Mouse (Mus musculus) WW6 (cell line): ENCODE data around the gene Lipm.

Experiments used
- DNase-seq: peaks from one replicate; pipeline ENCODE4 v3.0.0-alpha.2; 2013; ENCODE audit warnings: low read depth, low spot score

Gene Lipm

DNA sequence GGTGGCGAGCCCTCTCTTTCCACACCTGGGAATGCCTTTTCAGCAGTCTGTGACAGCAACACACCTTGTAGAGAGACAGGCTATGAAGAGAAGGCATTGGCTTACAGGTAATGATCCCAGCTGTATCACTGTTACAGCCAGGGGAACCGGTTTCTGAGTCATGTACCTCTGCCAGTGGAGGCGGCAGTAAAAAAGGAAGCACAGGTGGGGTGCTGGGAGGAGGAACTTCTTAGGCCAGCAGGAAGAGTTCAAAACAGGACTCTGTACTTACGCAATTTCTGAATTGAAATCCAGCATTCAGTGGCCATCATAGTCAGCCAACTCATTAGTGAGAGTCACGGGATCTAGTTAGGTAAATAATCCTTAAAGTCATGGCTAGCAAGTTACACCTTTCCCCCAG lies 65.2 kb downstream of the Lipm start, which contains the start of gene Ankrd22:
Ankrd22 (minus strand) TSS at position 163 of the 400 bp plus-strand sequence.
- DNase-seq: no peak

DNA sequence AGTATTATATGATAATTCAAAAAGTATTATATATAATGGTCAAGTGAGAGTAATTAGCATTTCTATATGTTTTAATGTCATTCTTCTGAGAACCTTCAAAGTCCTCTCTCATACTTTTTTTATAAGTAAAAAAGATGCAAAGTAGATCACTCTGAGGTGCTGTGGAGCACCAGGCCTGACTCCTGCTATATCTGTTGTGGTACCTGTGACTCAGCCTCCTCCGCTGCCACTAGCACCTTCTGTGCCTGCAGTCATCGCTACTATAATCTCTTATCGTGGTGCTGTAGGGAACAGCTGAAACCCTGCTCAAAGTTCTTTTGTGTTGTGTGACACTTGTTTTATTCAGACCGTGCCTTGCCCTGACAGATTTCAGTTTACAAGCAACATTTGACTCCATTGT lies 65.7 kb downstream of the Lipm start:
- no peak for DNase-seq

DNA sequence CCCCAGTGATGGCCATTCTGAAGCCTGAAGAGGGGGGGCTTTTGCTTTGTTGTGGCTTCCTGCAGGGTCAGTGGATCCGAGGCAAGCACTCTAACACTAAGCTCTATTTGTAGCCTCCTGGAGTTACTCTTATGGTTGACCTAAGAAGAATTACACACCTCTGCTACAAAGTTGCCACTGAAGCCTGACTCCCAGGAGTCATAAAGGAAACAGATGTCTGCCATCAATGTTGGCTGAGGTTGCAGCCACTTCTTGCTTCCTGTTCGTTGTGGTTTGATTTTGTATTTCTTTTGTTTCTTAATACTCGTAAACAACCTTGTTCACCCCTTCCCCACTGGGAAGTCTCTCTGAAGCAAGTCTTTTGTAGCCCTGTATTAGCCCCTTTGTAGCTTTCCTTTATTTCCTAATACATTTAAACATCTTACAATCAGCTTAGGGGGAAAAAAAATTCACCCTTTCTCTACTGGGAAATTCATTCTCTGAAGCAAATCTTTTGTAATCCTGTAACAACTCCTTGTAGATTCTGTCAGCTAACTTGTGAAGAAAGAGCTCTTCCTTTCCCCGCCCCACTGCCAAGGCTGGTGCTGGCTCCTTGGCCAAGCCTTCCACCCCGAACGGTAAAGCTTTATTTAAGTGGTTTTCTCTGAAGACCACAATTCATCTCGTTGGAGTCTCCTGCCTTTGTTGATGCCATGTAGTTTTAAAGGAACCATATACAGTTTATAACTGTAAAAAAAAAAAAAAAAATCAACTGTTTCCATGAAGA lies 67.3 kb downstream of the Lipm start:
- DNase-seq: no peak

DNA sequence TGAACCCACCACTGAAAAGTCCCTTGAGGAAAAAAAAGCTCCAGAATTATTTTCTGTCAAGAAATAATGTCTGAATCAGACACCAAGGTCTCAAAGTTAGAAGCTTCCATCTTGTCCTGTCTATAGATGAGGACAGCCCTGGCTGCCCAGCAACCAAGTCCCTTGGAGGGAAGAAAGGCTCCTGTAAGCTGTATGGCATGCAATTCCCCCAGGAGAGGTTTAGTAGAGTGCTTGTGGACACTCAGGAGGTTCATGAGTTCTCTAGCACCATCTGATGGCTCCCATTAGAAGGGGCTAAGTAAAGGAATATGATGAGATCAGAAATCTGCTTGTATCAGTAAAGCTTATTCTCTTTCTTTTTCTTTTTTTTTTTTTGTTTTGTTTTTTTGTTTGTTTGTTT lies 68.4 kb downstream of the Lipm start:
- DNase-seq: no peak

DNA sequence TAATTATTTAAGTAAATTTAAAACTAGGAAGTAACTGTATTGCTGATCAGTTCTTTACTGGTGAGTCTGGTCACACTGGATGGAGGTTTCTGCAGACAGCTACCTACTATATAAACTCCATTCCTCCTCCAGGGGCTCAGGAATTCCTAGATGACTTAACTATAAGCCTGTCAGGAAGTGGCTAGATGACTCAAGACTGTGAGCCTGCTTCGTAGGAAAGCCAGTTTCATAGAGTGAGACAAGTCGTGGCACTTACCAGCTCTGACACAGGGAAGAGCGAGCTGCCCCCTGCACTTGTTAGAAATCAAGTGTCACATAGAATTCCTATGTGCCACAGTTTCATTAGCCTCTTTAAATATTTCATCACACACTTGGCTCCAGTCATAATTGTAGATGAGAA lies 70.4 kb downstream of the Lipm start:
- no peak for DNase-seq
